Mouse (Mus musculus): ENCODE measurements around the gene Gpt2.

Gpt2 gene

GRCm38 (mm10) chr8:85528959-85529358, 36.6 kb downstream of the Gpt2 start:
- DNase-seq (ENCODE audit: extremely low spot score) = no peak

GRCm38 (mm10) chr8:85530717-85531116, 38.3 kb downstream of the Gpt2 start:
- no peak for DNase-seq (ENCODE audit: extremely low spot score)

GRCm38 (mm10) chr8:85531471-85531870, 39.1 kb downstream of the Gpt2 start:
- no peak for DNase-seq (ENCODE audit: extremely low spot score)

- DNase-seq (ENCODE audit: extremely low spot score) = no peak
These were observed 40.5 kb downstream of the Gpt2 start for GRCm38 (mm10) chr8:85532843-85533242.

GRCm38 (mm10) chr8:85533434-85533833, 41.1 kb downstream of the Gpt2 start:
- no peak for DNase-seq (ENCODE audit: extremely low spot score)

- no peak for DNase-seq (ENCODE audit: extremely low spot score)
These were observed 41.8 kb downstream of the Gpt2 start for GRCm38 (mm10) chr8:85534163-85534562.

GRCm38 (mm10) chr8:85536332-85536731, 44.0 kb downstream of the Gpt2 start:
- no peak for DNase-seq (ENCODE audit: extremely low spot score)

- DNase-seq (ENCODE audit: extremely low spot score) = no peak
These were observed 59.6 kb downstream of the Gpt2 start for GRCm38 (mm10) chr8:85551934-85552333.

- peak; percentile 25 for DNase-seq (ENCODE audit: extremely low spot score)
These were observed 62.2 kb downstream of the Gpt2 start for GRCm38 (mm10) chr8:85554391-85555180.

- DNase-seq (ENCODE audit: extremely low spot score) = peak; percentile 94
These were observed 63.1 kb downstream of the Gpt2 start, which contains the start of gene Dnaja2 for GRCm38 (mm10) chr8:85555181-85556145. Dnaja2 (minus strand) TSS chr8:85555344.

- DNase-seq (ENCODE audit: extremely low spot score) = no peak
These were observed 64.7 kb downstream of the Gpt2 start for GRCm38 (mm10) chr8:85556986-85557600.

GRCm38 (mm10) chr8:85557601-85557986, 65.2 kb downstream of the Gpt2 start:
- no peak for DNase-seq (ENCODE audit: extremely low spot score)

GRCm38 (mm10) chr8:85559201-85559600, 66.8 kb downstream of the Gpt2 start:
- no peak for DNase-seq (ENCODE audit: extremely low spot score)

GRCm38 (mm10) chr8:85559966-85560365, 67.6 kb downstream of the Gpt2 start:
- DNase-seq (ENCODE audit: extremely low spot score) = no peak

GRCm38 (mm10) chr8:85563336-85563735, 71.0 kb downstream of the Gpt2 start:
- no peak for DNase-seq (ENCODE audit: extremely low spot score)

- no peak for DNase-seq (ENCODE audit: extremely low spot score)
These were observed 72.8 kb downstream of the Gpt2 start for GRCm38 (mm10) chr8:85565186-85565585.

GRCm38 (mm10) chr8:85567801-85568200, 75.4 kb downstream of the Gpt2 start:
- DNase-seq (ENCODE audit: extremely low spot score) = no peak

- no peak for DNase-seq (ENCODE audit: extremely low spot score)
These were observed 78.1 kb downstream of the Gpt2 start for GRCm38 (mm10) chr8:85570466-85570865.

- DNase-seq (ENCODE audit: extremely low spot score) = no peak
These were observed 81.7 kb downstream of the Gpt2 start for GRCm38 (mm10) chr8:85573972-85574496.
